Mouse (Mus musculus): ENCODE data around the gene Hoxd10. TPM values are rescaled to one million over a fixed set of nuclear protein-coding genes. Genes with fewer than 3 reads are reported as not detected.
A peak's percentile ranks its signal among the peaks of the same experiment; 100 is the strongest.

Hoxd10 gene
- polyA plus RNA-seq, 1 experiment from 2014 or later = not detected

DNA sequence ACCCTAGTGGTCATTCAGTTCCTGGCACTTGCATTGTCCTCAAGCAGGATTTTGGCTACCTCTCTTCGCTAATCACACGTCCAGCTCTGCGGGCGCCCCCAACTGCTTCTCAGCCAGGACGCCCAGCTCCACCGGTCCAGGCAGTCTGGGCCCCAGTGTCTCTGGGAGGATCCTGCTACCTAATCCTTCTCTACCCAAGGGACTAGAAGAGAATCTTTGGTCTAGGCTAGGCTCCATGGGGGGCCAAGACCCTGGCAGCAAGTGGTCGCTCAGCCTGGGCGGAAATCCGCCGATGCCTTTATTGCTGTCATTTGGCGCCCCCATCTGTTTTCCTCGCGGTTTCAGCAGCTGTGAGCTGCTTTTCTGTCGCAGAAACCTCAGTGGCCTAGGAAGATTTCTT is 30.0 kb upstream of the Hoxd10 start:
- Histone ChIP-seq H3K27me3 (replicated peaks; ENCODE audit: control insufficient read depth, insufficient read depth, low read length) (peaks cover 57% of the 10 kb centered on the region), H3K9me3 (ENCODE audit: control insufficient read depth, low read length) (no peaks in the 10 kb centered on the region), H3K4me2 (ENCODE audit: low read length) (peak overlapping the region; percentile 54), H3K4me1 (ENCODE audit: control insufficient read depth, insufficient read depth, low read depth, low read length) (no peaks in the 10 kb centered on the region), H3K36me3 (ENCODE audit: control insufficient read depth, insufficient read depth, low read length) (no peaks in the 10 kb centered on the region), H3K27ac (ENCODE audit: low read depth, low read length) (no peak overlapping the region), H3K9ac (ENCODE audit: low read depth, low read length) (no peak overlapping the region), H3K4me3 (ENCODE audit: low read length) (peak overlapping the region; percentile 21; the same call in 1 of the 2 replicates)
- peak; percentile 68; the same call in 1 of the 2 replicates for ATAC-seq
- under 1% methylated on average over 14 of the region's 14 CpGs for WGBS

DNA sequence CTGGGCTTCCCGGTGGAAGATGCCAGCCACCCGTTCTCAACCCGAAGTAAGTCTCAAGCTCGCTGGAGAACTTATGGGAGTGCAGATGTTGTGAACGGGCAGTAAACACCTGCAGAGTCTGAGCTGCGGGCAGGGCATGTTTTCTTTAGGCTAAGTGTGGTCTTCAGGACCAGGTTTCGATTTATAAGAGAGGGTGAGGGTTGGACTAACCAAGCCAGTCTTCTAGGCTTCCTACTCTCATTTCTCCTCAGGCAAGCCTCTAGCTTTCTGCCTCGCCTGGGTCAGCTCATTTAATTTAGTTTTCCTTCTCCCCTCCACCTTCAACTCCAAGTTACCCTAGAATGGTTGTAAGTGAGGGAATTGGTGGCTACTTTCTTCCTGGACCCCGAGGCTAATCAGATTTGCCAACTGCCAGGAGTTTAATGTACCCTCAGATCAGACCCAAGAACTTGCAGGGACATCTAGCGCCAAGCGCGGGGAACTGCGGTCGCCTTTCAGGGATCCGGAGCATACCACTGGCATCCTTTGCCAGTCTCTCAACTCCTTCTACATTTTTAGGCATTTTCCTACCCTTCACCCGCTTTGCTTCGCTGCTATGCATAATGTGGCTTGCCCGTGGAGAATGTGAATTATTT is 28.3 kb upstream of the Hoxd10 start:
- ATAC-seq = no peak
- Histone ChIP-seq H3K4me1 (ENCODE audit: control insufficient read depth, insufficient read depth, low read depth, low read length) (peaks cover 4% of the 10 kb centered on the region), H3K36me3 (ENCODE audit: control insufficient read depth, insufficient read depth, low read length) (no peaks in the 10 kb centered on the region), H3K4me2 (ENCODE audit: low read length) (no peak overlapping the region), H3K27ac (ENCODE audit: low read depth, low read length) (no peak overlapping the region), H3K4me3 (ENCODE audit: low read length) (no peak overlapping the region), H3K9ac (ENCODE audit: low read depth, low read length) (no peak overlapping the region), H3K27me3 (replicated peaks; ENCODE audit: control insufficient read depth, insufficient read depth, low read length) (peaks cover 67% of the 10 kb centered on the region), H3K9me3 (ENCODE audit: control insufficient read depth, low read length) (no peaks in the 10 kb centered on the region)
- 5% methylated on average over 18 of the region's 18 CpGs for WGBS

DNA sequence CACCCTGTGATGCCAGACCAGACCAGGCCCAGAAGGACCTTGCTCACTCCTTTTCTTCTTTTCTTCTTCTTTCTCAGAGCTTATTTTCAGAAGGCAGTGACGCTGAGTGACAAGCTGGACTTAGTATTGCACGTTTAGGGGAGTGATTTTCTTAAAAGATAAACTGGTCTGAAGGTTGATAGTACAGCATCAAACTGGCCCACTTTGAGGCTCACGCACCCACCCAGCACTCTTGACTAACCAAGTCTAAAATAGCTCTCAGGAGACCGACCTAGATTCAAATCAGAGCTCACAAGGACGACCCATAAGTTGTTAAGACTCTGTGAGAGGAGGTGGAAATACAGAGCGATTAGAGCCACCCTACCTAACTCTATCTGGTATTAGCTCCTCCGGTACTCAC is 25.3 kb upstream of the Hoxd10 start:
- H3K4me2 ChIP-seq (ENCODE audit: low read length) = no peak overlapping the region
- H3K9ac ChIP-seq (ENCODE audit: low read depth, low read length) = no peak overlapping the region
- no peaks in the 10 kb centered on the region for H3K9me3 ChIP-seq (ENCODE audit: control insufficient read depth, low read length)
- H3K4me1 ChIP-seq (ENCODE audit: control insufficient read depth, insufficient read depth, low read depth, low read length) = peaks cover 6% of the 10 kb centered on the region
- H3K27ac ChIP-seq (ENCODE audit: low read depth, low read length) = no peak overlapping the region
- ATAC-seq = no peak
- no peaks in the 10 kb centered on the region for H3K36me3 ChIP-seq (ENCODE audit: control insufficient read depth, insufficient read depth, low read length)
- no peak overlapping the region for H3K4me3 ChIP-seq (ENCODE audit: low read length)
- H3K27me3 ChIP-seq (replicated peaks; ENCODE audit: control insufficient read depth, insufficient read depth, low read length) = peaks cover 75% of the 10 kb centered on the region
- WGBS = 5% methylated on average over 7 of the region's 7 CpGs

DNA sequence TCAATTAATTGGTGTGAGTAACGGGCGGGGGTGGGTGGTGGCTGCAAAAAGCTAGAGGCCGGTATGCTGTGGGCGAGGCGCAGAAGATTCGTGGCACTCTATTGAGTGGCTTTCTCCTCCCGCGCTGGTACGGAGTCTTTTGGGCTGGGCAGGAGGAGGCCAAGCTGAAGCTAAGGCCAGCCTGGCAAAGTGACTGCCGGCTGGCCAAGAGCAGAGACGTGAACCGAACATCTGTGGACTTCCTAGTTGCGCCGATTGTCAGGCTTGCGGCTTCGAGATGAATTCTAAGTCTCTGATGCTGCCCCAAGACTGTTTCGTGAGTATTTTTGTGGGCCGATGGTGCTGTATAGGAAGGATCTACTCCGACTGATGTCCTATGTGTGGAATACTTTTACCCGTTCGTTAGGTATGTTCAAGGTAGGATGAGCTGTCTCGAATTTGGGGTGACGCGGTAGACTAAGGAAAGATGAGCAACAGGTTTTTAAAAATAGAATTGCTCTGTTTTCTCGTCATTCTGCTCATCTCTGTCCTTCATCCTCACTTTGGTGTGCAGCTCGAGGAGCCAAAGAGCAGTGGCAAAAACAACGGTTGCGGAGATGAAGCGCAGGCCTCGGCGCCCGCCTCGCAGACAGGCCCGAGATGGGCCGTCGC is 24.4 kb upstream of the Hoxd10 start:
- 2% methylated on average over 36 of the region's 36 CpGs for WGBS
- no peak overlapping the region for H3K4me2 ChIP-seq (ENCODE audit: low read length)

GRCm38 (mm10) chr2:74667842-74668357 is 23.8 kb upstream of the Hoxd10 start, which contains the start of gene Hoxd13:
Hoxd13 (plus strand) TSS chr2:74668310.
- WGBS = under 1% methylated on average over 30 of the region's 51 CpGs
- Histone ChIP-seq H3K27me3 (replicated peaks; ENCODE audit: control insufficient read depth, insufficient read depth, low read length) (peaks cover 77% of the 10 kb centered on the region), H3K4me1 (ENCODE audit: control insufficient read depth, insufficient read depth, low read depth, low read length) (peaks cover 8% of the 10 kb centered on the region), H3K9ac (ENCODE audit: low read depth, low read length) (no peak within 1 kb of the TSS), H3K27ac (ENCODE audit: low read depth, low read length) (no peak within 1 kb of the TSS), H3K36me3 (ENCODE audit: control insufficient read depth, insufficient read depth, low read length) (no peaks in the 10 kb centered on the region), H3K9me3 (ENCODE audit: control insufficient read depth, low read length) (no peaks in the 10 kb centered on the region), H3K4me3 (ENCODE audit: low read length) (peak within 1 kb of the TSS; percentile 34), H3K4me2 (ENCODE audit: low read length) (peak within 1 kb of the TSS; percentile 51)
- ATAC-seq = 0 out of 2 replicates have a peak, but pooled peaks have one; percentile 20

More for the DNA sequence above, 24.4 kb upstream of the Hoxd10 start:
- no peak overlapping the region for H3K9ac ChIP-seq (ENCODE audit: low read depth, low read length)
- peaks cover 6% of the 10 kb centered on the region for H3K4me1 ChIP-seq (ENCODE audit: control insufficient read depth, insufficient read depth, low read depth, low read length)
- ATAC-seq = no peak
- H3K9me3 ChIP-seq (ENCODE audit: control insufficient read depth, low read length) = no peaks in the 10 kb centered on the region
- no peaks in the 10 kb centered on the region for H3K36me3 ChIP-seq (ENCODE audit: control insufficient read depth, insufficient read depth, low read length)
- no peak overlapping the region for H3K4me3 ChIP-seq (ENCODE audit: low read length)
- H3K27ac ChIP-seq (ENCODE audit: low read depth, low read length) = no peak overlapping the region
- peaks cover 77% of the 10 kb centered on the region for H3K27me3 ChIP-seq (replicated peaks; ENCODE audit: control insufficient read depth, insufficient read depth, low read length)

GRCm38 (mm10) chr2:74668370-74669229 is 23.1 kb upstream of the Hoxd10 start:
- Histone ChIP-seq H3K4me1 (ENCODE audit: control insufficient read depth, insufficient read depth, low read depth, low read length) (peaks cover 9% of the 10 kb centered on the region), H3K4me3 (ENCODE audit: low read length) (peak overlapping the region; percentile 34), H3K9ac (ENCODE audit: low read depth, low read length) (no peak overlapping the region), H3K27ac (ENCODE audit: low read depth, low read length) (no peak overlapping the region), H3K9me3 (ENCODE audit: control insufficient read depth, low read length) (no peaks in the 10 kb centered on the region), H3K36me3 (ENCODE audit: control insufficient read depth, insufficient read depth, low read length) (no peaks in the 10 kb centered on the region), H3K4me2 (ENCODE audit: low read length) (peak overlapping the region; percentile 51), H3K27me3 (replicated peaks; ENCODE audit: control insufficient read depth, insufficient read depth, low read length) (peaks cover 77% of the 10 kb centered on the region)
- under 1% methylated on average over 65 of the region's 74 CpGs for whole genome bisulfite sequencing
- ATAC-seq = peak; percentile 50; the same call in 1 of the 2 replicates

- Histone ChIP-seq H3K36me3 (ENCODE audit: control insufficient read depth, insufficient read depth, low read length) (no peaks in the 10 kb centered on the region), H3K9ac (ENCODE audit: low read depth, low read length) (no peak overlapping the region), H3K4me1 (ENCODE audit: control insufficient read depth, insufficient read depth, low read depth, low read length) (peaks cover 9% of the 10 kb centered on the region), H3K4me2 (ENCODE audit: low read length) (no peak overlapping the region), H3K4me3 (ENCODE audit: low read length) (no peak overlapping the region), H3K27me3 (replicated peaks; ENCODE audit: control insufficient read depth, insufficient read depth, low read length) (peaks cover 77% of the 10 kb centered on the region), H3K27ac (ENCODE audit: low read depth, low read length) (no peak overlapping the region), H3K9me3 (ENCODE audit: control insufficient read depth, low read length) (no peaks in the 10 kb centered on the region)
- ATAC-seq = no peak
- WGBS = 1% methylated on average over 3 of the region's 3 CpGs
Observed at GRCm38 (mm10) chr2:74669230-74669578, 22.5 kb upstream of the Hoxd10 start.

- Histone ChIP-seq H3K9me3 (ENCODE audit: control insufficient read depth, low read length) (no peaks in the 10 kb centered on the region), H3K36me3 (ENCODE audit: control insufficient read depth, insufficient read depth, low read length) (no peaks in the 10 kb centered on the region), H3K4me3 (ENCODE audit: low read length) (no peak overlapping the region), H3K27me3 (replicated peaks; ENCODE audit: control insufficient read depth, insufficient read depth, low read length) (peaks cover 76% of the 10 kb centered on the region), H3K4me2 (ENCODE audit: low read length) (no peak overlapping the region), H3K4me1 (ENCODE audit: control insufficient read depth, insufficient read depth, low read depth, low read length) (peaks cover 9% of the 10 kb centered on the region), H3K27ac (ENCODE audit: low read depth, low read length) (no peak overlapping the region), H3K9ac (ENCODE audit: low read depth, low read length) (no peak overlapping the region)
- ATAC-seq = no peak
- WGBS = 2% methylated on average over 14 of the region's 14 CpGs
Observed at GRCm38 (mm10) chr2:74669650-74670235, 22.0 kb upstream of the Hoxd10 start.
